Mouse (Mus musculus): ENCODE data around the gene Phf23.

DNA sequence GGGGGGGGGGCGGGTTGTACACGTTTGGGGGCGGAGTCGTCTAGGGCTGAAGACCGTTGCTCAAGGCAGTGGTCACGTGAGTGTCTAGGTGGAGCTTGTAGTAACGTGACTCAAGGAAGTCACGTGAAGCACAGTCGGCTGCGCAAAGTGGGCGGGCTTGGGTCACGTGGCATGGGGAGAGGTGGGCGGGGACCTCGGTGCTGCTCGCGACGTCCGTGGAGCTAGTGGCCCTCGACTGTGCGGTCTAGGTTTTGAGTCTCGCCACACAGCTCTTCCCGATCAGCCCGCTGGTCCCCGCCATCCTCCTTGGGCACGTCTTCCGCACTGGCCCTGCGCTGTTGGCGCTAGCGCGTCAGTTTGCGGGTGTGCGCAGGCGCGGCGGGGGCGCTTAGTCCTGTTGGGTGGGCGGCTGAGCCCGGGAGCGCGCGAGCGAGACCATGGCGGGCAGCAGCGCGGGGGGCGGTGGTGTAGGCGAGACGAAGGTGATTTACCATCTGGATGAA lies 4.9 kb downstream of the Phf23 start, which contains the start of gene Dvl2:
- TF ChIP-seq CTCF (IDR thresholded peaks at IDR 0.05; ENCODE audit: low read depth, low read length) (no peak), EP300 (IDR thresholded peaks at IDR 0.05; ENCODE audit: insufficient read depth, low read depth, low read length) (peak; percentile 90)
